Mouse (Mus musculus): Measurements from ENCODE around the gene BC028528. TPM values are rescaled to one million over a fixed set of nuclear protein-coding genes. Genes with fewer than 3 reads are reported as not detected.

The BC028528 gene
- total and polyA plus RNA-seq, 3 experiments: 7.4 to 13.6 TPM; not detected in 1

DNA sequence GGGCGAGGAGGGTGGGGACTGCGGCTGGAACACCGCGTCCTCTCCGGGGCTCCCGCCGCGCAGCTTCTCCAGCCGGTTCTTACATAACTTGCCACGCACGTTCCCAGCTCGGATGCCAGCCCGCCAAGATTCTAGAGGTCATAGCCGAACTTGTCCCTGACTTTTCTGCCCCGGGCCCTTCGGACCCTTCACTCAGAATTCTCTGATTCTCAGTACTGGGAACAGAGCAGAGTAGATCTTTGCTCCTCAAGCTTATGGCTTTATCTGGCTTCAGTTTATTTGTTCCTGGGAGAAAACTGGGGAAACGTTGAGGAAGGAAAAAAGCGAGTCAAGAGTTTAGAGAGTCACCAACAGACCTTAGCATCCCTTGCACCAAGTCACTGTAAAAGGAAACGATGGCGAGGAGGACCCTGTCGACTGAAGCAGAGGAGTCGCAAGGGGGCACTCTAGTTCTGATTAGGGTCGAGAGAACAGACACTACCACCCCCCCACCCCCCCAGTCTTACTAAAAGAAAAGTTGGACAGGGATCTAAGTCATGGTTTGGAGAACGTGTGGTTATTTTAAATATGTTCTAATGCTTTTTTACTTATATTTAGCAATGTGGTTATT lies 8.9 kb downstream of the BC028528 start (continued):
- TF ChIP-seq MYC (IDR thresholded peaks at IDR 0.05; ENCODE audit: low read depth, low read length): no peak
- TF ChIP-seq NRF1 (IDR thresholded peaks at IDR 0.05; ENCODE audit: insufficient read depth, low read depth, low read length, poor library complexity, severe bottlenecking): 0 out of 2 replicates have a peak, but pooled peaks have one; percentile 10
- TF ChIP-seq MAX (IDR thresholded peaks at IDR 0.05; ENCODE audit: low read length): no peak
- TF ChIP-seq POLR2AphosphoS5 (IDR thresholded peaks at IDR 0.05; ENCODE audit: borderline replicate concordance, low read depth, low read length): no peak
- TF ChIP-seq NELFE (IDR thresholded peaks at IDR 0.05; ENCODE audit: low read depth, low read length): no peak
- TF ChIP-seq CTCF (IDR thresholded peaks at IDR 0.05 in 2 of 3, conservative IDR thresholded peaks at IDR 0.05 in 1 of 3; ENCODE audit: control insufficient read depth in 1 of 3, insufficient read depth in 1 of 3, low read depth in 2 of 3, low read length in 3 of 3, poor library complexity in 1 of 3, severe bottlenecking in 1 of 3): peak; percentile 67 to 96 (median 88)
- no peak for TF ChIP-seq MEF2A (IDR thresholded peaks at IDR 0.05; ENCODE audit: extremely low read depth, insufficient replicate concordance, low read depth, low read length, poor library complexity, severe bottlenecking)
- no peak for TF ChIP-seq UBTF (IDR thresholded peaks at IDR 0.05; ENCODE audit: borderline replicate concordance, insufficient read depth, low read depth, low read length)
- TF ChIP-seq MAZ (IDR thresholded peaks at IDR 0.05; ENCODE audit: low read depth, low read length): no peak

DNA sequence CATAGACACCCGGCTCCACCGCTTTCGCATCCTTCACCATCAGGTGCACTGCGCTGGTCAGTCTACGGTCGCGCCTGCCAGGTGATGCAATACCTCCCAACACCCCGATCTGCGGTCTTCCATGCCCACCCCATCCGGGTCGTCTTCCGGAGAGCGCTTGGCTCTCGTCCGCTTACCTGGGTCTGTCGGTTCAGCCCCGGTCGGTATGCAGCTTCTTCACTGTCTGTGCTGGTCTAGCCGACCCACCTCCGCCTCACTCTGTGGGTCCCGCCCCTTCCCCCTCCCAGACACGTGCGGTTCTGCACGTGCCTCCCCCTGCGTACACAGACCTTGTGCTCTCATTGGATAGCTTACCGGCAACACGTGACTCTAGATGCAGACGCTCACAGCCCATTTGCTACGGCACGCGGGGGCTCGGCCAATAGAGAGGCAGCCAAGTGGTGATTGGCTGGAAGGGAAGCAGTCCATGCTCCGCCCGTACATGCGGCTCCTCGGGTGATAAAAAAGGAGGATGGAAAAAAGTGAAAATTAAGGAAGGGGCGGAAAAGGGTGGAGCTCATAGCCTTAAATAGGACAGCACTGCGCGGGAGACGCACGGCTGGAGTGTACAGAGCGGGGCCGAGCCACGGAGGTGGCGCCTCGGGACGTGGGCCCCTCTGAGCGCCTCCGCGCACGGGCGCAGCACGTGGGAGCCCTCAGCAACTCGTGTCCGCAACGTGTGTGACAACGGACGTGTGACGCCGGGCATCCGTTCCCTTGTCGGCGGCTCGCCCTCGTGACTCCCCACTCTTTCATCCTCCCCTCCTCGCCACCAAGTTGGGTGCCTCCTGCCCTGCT lies 9.6 kb downstream of the BC028528 start, which contains the start of gene Ciart:
Gene Ciart, minus strand, starts transcription at position 273 of the 837 bp plus-strand sequence.
- Histone ChIP-seq H3K4me1 (ENCODE audit: control insufficient read depth in 1 of 2, insufficient read depth in 2 of 2, low read length in 2 of 2) (peaks cover 5 to 13% of the 10 kb centered on the region in 2 experiments; a peak in 3 of 4 replicates), H3K27me3 (ENCODE audit: control insufficient read depth in 1 of 2, insufficient read depth in 2 of 2, low read length in 2 of 2) (no peaks in the 10 kb centered on the region), H3K79me2 (ENCODE audit: control insufficient read depth, insufficient read depth, low read length, poor library complexity) (no peaks in the 10 kb centered on the region; the same call in none of the 2 replicates), H3K9ac (ENCODE audit: control insufficient read depth, low read depth, low read length, poor library complexity, severe bottlenecking) (peak within 1 kb of the TSS; percentile 77), H3K36me3 (ENCODE audit: control insufficient read depth in 1 of 2, insufficient read depth in 2 of 2, low read length in 2 of 2) (peaks cover 0 to 2% of the 10 kb centered on the region in 2 experiments; a peak in 2 of 4 replicates), H3K4me3 (ENCODE audit: control insufficient read depth in 1 of 2, insufficient read depth in 1 of 2, low read depth in 2 of 2, low read length in 2 of 2) (peak within 1 kb of the TSS; percentile 56 to 78), H3K9me3 (replicated peaks; ENCODE audit: insufficient read depth, low read length) (no peaks in the 10 kb centered on the region), H3K27ac (ENCODE audit: control insufficient read depth, low read depth, low read length) (peak within 1 kb of the TSS; percentile 53)
- peak; percentile 100 for DNase-seq (ENCODE audit: low read depth, low spot score)
- TF ChIP-seq TCF12 (IDR thresholded peaks at IDR 0.05; ENCODE audit: low read depth, low read length) (no peak; the same call in none of the 2 replicates), POLR2AphosphoS5 (IDR thresholded peaks at IDR 0.05; ENCODE audit: borderline replicate concordance, low read depth, low read length) (peak; percentile 96), GATA1 (IDR thresholded peaks at IDR 0.05; ENCODE audit: low read depth, low read length) (peak; percentile 40; the same call in 1 of the 2 replicates), NELFE (IDR thresholded peaks at IDR 0.05; ENCODE audit: low read depth, low read length) (peak; percentile 77), E2F4 (IDR thresholded peaks at IDR 0.05; ENCODE audit: borderline replicate concordance, low read depth, low read length) (peak; percentile 27; the same call in 1 of the 2 replicates), TBP (IDR thresholded peaks at IDR 0.05; ENCODE audit: low read depth, low read length) (peak; percentile 97), MXI1 (IDR thresholded peaks at IDR 0.05; ENCODE audit: low read depth, low read length) (peak; percentile 100), NRF1 (IDR thresholded peaks at IDR 0.05; ENCODE audit: insufficient read depth, low read depth, low read length, poor library complexity, severe bottlenecking) (peak; percentile 50; the same call in 1 of the 2 replicates), CTCF (IDR thresholded peaks at IDR 0.05 in 2 of 3, conservative IDR thresholded peaks at IDR 0.05 in 1 of 3; ENCODE audit: control insufficient read depth in 1 of 3, insufficient read depth in 1 of 3, low read depth in 2 of 3, low read length in 3 of 3, poor library complexity in 1 of 3, severe bottlenecking in 1 of 3) (0 out of 6 replicates have a peak, but pooled peaks of 1 of the 3 experiments have one; percentile 0), USF2 (IDR thresholded peaks at IDR 0.05; ENCODE audit: borderline replicate concordance in 1 of 2, insufficient read depth in 1 of 2, low read depth in 1 of 2, low read length in 2 of 2) (peak; percentile 96 to 98), JUND (IDR thresholded peaks at IDR 0.05; ENCODE audit: low read depth, low read length) (no peak), GABPA (IDR thresholded peaks at IDR 0.05; ENCODE audit: low read depth, low read length) (no peak), KAT2A (conservative IDR thresholded peaks at IDR 0.05; ENCODE audit: low read depth, low read length) (no peak; the same call in 1 of the 2 replicates), RCOR1 (IDR thresholded peaks at IDR 0.05; ENCODE audit: low read depth, low read length) (no peak), USF1 (IDR thresholded peaks at IDR 0.05; ENCODE audit: low read depth, low read length) (peak; percentile 99), UBTF (IDR thresholded peaks at IDR 0.05; ENCODE audit: borderline replicate concordance, insufficient read depth, low read depth, low read length) (peak; percentile 89; the same call in 1 of the 2 replicates), POLR2AphosphoS2 (IDR thresholded peaks at IDR 0.05; ENCODE audit: low read length) (peak; percentile 90), MAX (IDR thresholded peaks at IDR 0.05; ENCODE audit: low read length) (peak; percentile 100), ZNF384 (IDR thresholded peaks at IDR 0.05; ENCODE audit: low read depth, low read length) (peak; percentile 70), CHD2 (IDR thresholded peaks at IDR 0.05; ENCODE audit: low read length) (peak; percentile 87), MAZ (IDR thresholded peaks at IDR 0.05; ENCODE audit: low read depth, low read length) (peak; percentile 96), ZKSCAN1 (IDR thresholded peaks at IDR 0.05; ENCODE audit: low read depth, low read length) (no peak), ZC3H11A (IDR thresholded peaks at IDR 0.05; ENCODE audit: low read depth, low read length) (0 out of 2 replicates have a peak, but pooled peaks have one; percentile 3), TAL1 (IDR thresholded peaks at IDR 0.05; ENCODE audit: low read length) (no peak), ELF1 (IDR thresholded peaks at IDR 0.05; ENCODE audit: low read depth, low read length) (0 out of 2 replicates have a peak, but pooled peaks have one; percentile 11), SMC3 (IDR thresholded peaks at IDR 0.05; ENCODE audit: low read depth, low read length) (no peak; the same call in 1 of the 2 replicates)
